Mouse (Mus musculus): ENCODE data around the gene Pacs1.
"Not testable (repeated sequence)": the region's sequence is repeated elsewhere in the genome, so short reads cannot be mapped to it uniquely, and the experiment has no call there.

Pacs1 gene

DNA sequence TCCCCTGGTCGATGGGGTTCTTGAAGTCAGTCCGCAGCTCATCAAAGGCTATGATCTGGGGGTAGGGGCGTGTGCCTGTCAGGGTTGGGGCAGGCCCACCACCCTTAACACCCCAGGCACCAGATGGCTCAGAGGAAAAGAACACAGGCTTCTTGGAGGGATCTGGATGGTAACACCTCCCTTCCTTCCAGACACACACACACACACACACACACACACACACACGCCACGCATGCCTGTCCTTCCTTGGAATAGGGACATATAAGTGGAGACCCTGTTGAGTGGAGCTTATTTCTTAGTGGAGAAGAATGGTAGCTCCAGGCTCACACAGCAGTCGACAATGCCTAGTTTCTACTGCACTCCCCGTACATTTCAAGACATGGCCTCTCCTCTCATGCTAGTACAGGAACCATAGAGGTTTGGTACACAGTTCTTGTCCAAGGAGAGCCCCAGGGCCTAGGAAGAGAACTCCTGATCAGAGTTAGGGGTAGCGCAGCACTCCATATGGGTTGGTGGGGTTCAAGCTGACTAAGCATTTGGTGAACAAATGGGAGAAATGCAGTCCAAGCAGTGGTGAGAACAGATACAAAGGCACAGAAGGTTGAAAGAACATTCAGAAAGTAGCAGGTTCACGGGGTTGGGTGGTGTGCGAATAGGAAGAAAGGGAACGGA is 178.0 kb downstream of the Pacs1 start:
- no peak for DNase-seq

DNA sequence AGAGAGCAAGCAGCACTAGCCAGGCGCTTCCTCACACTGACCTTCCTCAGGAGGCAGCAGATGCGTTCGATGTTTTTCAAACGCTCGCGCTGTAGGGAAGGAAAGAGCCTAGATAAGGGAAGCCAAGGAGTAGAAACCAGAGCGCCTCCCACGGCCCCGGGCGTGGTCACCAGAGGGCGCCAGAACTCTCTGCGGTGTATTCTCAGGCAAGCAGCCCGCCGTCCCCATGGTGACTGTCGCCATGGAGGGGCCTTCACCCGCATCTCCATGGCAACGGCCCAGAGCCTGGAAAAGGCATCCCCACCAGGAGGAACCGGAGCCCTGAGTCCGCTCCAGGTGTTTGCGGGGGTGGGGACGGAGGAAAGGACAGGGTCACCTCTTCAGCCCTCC is 178.7 kb downstream of the Pacs1 start:
- peak; percentile 95 to 96 for DNase-seq

DNA sequence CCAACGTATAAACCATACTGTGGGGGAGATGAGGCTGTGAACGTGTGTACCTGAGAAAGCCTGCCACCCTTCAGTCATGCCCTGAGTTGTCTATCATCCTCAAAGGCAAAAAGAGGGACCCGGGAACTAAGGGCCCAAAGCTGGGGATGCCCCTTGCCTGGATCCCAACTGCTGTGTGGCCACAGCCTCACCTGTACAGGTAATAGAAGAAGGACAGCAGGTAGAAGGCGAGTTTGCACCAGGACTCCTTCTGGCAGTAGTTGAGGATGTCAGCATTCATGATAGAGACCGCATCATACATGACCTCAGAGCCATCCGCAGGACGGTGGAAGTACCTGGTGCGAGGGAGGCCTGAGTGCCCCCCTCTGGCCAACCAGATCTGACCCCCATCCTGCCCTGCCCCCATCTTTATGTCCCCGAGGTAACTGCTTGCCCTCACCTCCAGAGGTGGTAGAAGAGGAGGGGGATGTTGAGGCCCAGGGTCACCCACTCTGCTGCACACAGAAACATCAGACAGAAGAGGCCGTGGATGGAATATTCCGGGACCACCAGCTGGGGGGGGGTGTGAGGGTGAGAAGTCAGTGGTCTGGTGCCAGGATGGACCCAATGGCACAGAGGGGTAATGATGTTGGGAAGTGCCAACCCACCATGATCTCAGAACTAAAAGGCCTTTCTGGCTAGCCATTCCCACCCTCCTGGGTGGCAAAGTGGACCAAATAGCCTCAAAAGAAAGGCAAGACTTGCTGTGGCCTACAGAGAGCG is 179.3 kb downstream of the Pacs1 start:
- DNase-seq: peak in 1 of 2 experiments; percentile 36

DNA sequence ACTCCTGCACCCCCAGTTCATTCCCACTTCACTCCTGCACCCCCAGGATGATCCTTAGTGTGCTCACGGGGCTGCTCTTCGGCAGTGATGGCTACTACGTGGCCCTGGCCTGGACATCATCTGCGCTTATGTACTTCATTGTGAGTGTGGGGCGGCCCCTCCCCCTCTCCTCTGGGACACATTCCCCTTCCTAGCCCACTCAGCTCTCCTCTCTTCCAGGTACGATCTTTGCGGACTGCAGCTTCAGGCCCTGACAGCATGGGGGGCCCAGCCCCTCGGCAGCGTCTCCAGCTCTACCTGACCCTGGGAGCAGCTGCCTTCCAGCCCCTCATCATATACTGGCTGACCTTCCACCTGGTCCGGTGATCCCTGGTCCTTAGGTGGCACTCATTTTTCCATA is 180.8 kb downstream of the Pacs1 start:
- peak in 1 of 2 experiments; percentile 35 for DNase-seq

DNA sequence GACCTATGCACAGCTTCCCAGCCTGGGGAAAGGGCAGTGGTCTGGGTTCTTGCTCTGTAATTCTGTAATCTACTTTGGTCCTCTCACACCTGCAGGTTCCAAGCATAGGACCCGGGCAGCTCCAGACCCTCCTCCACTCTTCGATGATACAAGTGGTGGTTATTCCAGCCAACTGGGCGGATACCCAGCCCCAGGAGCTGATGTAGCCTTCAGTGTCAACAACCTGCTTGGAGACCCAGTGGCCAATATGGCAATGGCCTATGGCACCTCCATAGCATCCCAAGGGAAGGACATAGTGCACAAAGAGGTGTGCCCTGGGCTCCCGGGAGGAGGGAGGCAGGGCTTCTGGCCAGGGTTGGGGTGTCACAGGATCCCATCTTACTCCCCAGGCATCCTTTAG is 183.6 kb downstream of the Pacs1 start:
- peak in 1 of 2 experiments; percentile 35 for DNase-seq

DNA sequence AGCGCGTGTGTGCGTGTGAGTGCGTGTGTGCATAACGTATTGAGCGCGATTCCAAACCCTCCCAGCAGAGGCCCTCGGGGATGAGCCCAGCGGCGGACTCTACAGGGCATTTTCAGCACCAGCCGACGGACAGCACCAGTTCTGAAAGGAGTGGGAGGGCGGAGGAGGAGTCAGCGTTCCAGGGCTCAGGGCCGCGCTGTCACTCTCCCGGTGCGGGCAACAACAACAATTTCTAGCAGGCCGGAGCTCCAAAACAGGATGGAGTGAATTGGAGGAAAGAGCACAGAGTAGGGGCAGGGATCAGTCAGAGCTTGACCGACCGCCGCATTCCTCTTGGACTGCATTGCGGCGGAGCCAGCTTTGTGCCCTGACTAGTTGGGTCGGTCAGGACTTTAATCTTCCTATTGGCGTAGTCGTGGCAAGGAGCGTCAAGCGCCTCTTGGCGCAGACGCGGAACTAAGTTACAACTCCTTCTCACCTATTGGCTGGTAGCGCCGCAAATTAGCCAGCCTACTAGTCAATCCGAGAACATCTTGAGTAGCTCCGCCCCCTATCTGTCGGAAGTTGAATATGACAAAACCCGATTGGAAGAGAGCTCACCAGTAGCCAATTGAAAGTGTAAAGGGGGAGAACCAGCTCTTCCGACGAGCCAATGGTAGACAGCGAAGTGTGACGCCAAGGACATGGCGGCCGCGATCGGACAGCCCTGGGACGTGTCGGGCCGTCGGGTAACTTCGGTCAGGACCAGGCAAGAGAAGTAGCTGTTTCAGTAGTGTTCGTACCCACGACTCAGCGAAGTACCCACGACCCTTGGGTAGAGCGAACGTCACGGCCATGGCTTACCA is 184.8 kb downstream of the Pacs1 start, which contains the start of gene Yif1a:
TSS of gene Yif1a (plus strand) at position 655 of the 845 bp plus-strand sequence.
- peak; percentile 98 for DNase-seq

DNA sequence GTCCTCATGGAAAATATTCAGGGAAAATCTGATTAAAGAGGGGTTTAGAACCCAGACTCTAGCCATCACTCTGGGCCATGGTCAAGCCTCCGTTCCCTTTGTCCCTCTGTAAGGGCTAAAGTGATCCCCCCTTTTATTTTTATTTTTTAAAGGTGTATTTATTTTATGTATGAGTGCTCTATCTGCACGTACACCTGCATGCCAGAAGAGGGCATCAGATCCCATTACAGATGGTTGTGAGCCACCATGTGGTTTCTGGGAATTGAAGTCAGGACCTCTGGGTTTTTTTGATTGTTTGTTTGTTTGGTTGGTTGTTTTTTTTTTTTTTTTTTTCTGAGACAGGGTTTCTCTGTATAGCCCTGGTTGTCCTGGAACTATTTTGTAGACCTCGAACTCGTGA is 186.4 kb downstream of the Pacs1 start:
- not testable (repeated sequence) for DNase-seq

DNA sequence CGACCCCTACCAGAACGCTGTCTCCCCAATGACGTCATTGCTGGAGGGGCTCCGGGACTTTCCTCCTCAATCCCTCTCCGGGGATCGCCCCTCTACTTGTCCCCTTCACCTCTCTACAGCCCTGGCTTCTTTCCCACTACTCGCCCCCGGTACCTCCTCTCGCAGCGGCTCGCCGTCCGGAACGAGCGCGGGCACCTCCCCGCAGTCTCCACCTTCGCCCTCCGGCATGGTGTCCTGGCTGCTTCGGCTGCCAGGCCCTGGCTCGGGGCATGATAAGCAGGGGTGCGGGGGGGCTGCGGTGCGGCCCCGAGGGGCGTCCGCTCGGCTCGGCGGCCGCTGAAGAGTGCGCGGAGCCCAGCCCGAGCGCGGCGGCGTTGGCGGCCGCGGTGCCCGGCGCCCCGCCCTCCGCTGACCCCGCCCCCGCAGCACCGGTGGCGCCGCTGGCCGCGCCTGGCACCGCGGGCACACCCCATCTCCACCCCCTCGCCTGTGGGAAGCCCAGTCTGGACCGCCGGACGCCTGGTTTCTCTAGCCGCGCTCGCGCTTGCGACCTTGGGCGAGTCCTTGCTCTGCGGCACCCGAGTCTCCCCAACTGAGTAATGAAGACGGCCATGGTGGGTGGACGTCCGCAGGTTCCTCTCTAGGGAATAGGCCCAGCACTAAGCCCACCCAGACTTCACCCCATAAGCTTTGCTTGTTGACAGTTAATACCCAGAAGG is 187.6 kb downstream of the Pacs1 start, which contains the start of gene Tmem151a:
TSS of gene Tmem151a (minus strand) at position 387 of the 719 bp plus-strand sequence.
- DNase-seq: peak; percentile 60 to 82

DNA sequence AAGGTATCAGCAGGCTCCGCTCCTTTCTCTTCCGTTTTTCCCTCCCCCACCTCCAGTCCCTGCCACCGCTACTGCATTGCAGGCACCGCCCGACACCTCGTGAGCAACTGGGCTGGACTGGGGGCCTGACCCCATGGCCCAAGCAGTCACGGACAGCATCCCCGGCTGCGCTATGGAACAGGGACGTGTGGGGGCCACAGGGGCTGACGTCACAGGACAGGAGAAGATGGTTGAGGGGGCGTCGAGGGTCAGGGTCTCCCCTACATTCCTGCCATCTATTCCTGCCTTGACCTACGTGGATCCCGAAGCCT is 188.1 kb downstream of the Pacs1 start:
- DNase-seq: peak in 1 of 2 experiments; percentile 39

DNA sequence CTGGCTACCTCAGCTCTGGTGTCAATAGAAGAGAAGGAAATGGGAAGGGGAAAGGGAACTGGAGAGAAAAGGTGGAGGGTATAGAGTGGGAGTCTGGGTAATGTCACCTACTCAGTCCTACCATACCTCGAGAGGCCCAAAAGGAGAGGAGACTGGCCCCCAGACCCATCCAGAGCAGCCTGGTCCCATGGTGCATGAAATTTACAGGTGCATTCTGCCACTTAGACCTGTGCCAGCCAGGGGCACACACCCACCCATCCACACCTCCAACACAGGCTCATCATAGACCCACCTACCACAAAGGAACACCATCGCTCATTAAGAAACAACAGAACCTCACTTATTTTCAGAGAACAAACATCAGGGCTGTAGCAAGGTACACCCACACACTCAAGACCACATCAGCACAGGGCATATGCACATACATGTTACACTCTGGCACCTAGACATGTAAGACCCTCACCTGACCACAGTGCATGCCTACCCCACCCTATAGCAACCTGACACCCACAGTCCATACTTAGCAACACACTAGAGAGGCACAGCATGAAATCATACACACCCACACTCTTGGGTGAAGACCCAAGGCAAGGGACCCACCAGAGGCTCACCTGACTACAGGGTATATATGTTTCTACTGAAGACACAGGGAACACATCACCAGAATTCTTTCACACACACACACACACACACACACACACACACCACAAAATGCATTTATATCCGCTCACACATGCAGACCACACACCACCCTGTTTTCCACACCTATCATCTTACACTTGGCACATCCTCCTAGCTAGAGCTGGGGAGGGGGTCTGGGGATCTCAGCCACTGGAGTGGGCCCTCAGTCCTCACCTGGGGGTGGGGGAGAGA is 188.7 kb downstream of the Pacs1 start:
- no peak for DNase-seq
